Mouse (Mus musculus): ENCODE results near the gene Spata1.

- TF ChIP-seq POLR2AphosphoS5 (IDR thresholded peaks at IDR 0.05; ENCODE audit: insufficient replicate concordance, low read depth, low read length) (no peak), GATA1 (IDR thresholded peaks at IDR 0.05; ENCODE audit: borderline replicate concordance, low read length) (no peak), CTCF (IDR thresholded peaks at IDR 0.05; ENCODE audit: low read depth, low read length) (no peak)
These were observed 56.6 kb downstream of the Spata1 start for GRCm38 (mm10) chr3:146442936-146443335.

Measured in G1E (cell line).